Mouse (Mus musculus): ENCODE results near the gene Zfp82. TPM values are rescaled to one million over a fixed set of nuclear protein-coding genes. Genes with fewer than 3 reads are reported as not detected.
A peak's percentile ranks its signal among the peaks of the same experiment; 100 is the strongest.
"Not testable (repeated sequence)": the region's sequence is repeated elsewhere in the genome, so short reads cannot be mapped to it uniquely, and the experiment has no call there.

Zfp82 gene
- polyA plus RNA-seq (2015; fragmentation: Nextera tagmentation; extraction: Ambion mirVana), result 4.2 and 4.6 TPM in 2 replicates

- Histone ChIP-seq H3K4me2 (peak within 1 kb of the TSS; percentile 89), H3K27me3 (replicated peaks) (no peaks in the 10 kb centered on the region), H3K27ac (replicated peaks) (peak within 1 kb of the TSS; percentile 67), H3K4me1 (peaks cover 5% of the 10 kb centered on the region; the same call in 1 of the 2 replicates), H3K9me3 (no peaks in the 10 kb centered on the region), H3K36me3 (peaks cover 26% of the 10 kb centered on the region), H3K4me3 (peak within 1 kb of the TSS; percentile 81), H3K9ac (peak within 1 kb of the TSS; percentile 88)
- peak; percentile 82 for ATAC-seq (ENCODE audit: extremely low read depth, insufficient number of reproducible peaks, low FRiP score, low TSS enrichment)
- under 1% methylated on average over 50 of the region's 50 CpGs for WGBS
Measured at GRCm38 (mm10) chr7:30072146-30073028, at the start of gene Zfp82. Zfp82 (minus strand) TSS chr7:30072900.

- Histone ChIP-seq H3K27ac (replicated peaks) (peak overlapping the region; percentile 90), H3K4me2 (peak overlapping the region; percentile 86), H3K27me3 (replicated peaks) (no peaks in the 10 kb centered on the region), H3K36me3 (peaks cover 21% of the 10 kb centered on the region), H3K4me1 (peaks cover 12% of the 10 kb centered on the region), H3K9me3 (no peaks in the 10 kb centered on the region), H3K4me3 (peak overlapping the region; percentile 85), H3K9ac (peak overlapping the region; percentile 93)
- ATAC-seq (ENCODE audit: extremely low read depth, insufficient number of reproducible peaks, low FRiP score, low TSS enrichment), result no peak
- WGBS, result 5% methylated on average over 15 of the region's 15 CpGs
Measured at GRCm38 (mm10) chr7:30122188-30122530, 49.5 kb upstream of the Zfp82 start.

- H3K4me3 ChIP-seq, result peak within 1 kb of the TSS; percentile 85
- H3K4me1 ChIP-seq, result peaks cover 12% of the 10 kb centered on the region
- no peaks in the 10 kb centered on the region for H3K9me3 ChIP-seq
- H3K27ac ChIP-seq (replicated peaks), result peak within 1 kb of the TSS; percentile 90
- H3K9ac ChIP-seq, result peak within 1 kb of the TSS; percentile 93
- peak; percentile 93 for ATAC-seq (ENCODE audit: extremely low read depth, insufficient number of reproducible peaks, low FRiP score, low TSS enrichment)
- WGBS, result 1% methylated on average over 61 of the region's 61 CpGs
- H3K4me2 ChIP-seq, result peak within 1 kb of the TSS; percentile 86
- peaks cover 15% of the 10 kb centered on the region for H3K36me3 ChIP-seq
- no peaks in the 10 kb centered on the region for H3K27me3 ChIP-seq (replicated peaks)
Measured at GRCm38 (mm10) chr7:30121308-30122187, 48.8 kb upstream of the Zfp82 start, which contains the start of gene Zfp382. Zfp382 (plus strand) TSS chr7:30121942.

- H3K4me2 ChIP-seq; H3K9ac ChIP-seq; H3K27ac ChIP-seq (replicated peaks); ATAC-seq (ENCODE audit: extremely low read depth, insufficient number of reproducible peaks, low FRiP score, low TSS enrichment); H3K4me3 ChIP-seq; H3K27me3 ChIP-seq (replicated peaks): not testable (repeated sequence)
- H3K4me1 ChIP-seq, result peaks cover 10% of the 10 kb centered on the region
- peaks cover 12% of the 10 kb centered on the region; the same call in 1 of the 2 replicates for H3K36me3 ChIP-seq
- H3K9me3 ChIP-seq, result peaks cover 16% of the 10 kb centered on the region
- 94% methylated on average over 12 of the region's 12 CpGs for WGBS
Measured at GRCm38 (mm10) chr7:30117935-30118334, 45.2 kb upstream of the Zfp82 start.

- Histone ChIP-seq H3K4me3 (no peak overlapping the region), H3K4me1 (peaks cover 13% of the 10 kb centered on the region), H3K9me3 (peaks cover 16% of the 10 kb centered on the region), H3K4me2 (no peak overlapping the region), H3K27ac (replicated peaks) (no peak overlapping the region), H3K27me3 (replicated peaks) (no peaks in the 10 kb centered on the region), H3K36me3 (peaks cover 12% of the 10 kb centered on the region; the same call in 1 of the 2 replicates), H3K9ac (no peak overlapping the region)
- ATAC-seq (ENCODE audit: extremely low read depth, insufficient number of reproducible peaks, low FRiP score, low TSS enrichment), result no peak
- 91% methylated on average over 5 of the region's 5 CpGs for WGBS
Measured at GRCm38 (mm10) chr7:30116076-30116475, 43.4 kb upstream of the Zfp82 start.

- no peak for ATAC-seq (ENCODE audit: extremely low read depth, insufficient number of reproducible peaks, low FRiP score, low TSS enrichment)
- no peaks in the 10 kb centered on the region for H3K27me3 ChIP-seq (replicated peaks)
- 85% methylated on average over 13 of the region's 13 CpGs for WGBS
- H3K36me3 ChIP-seq, result peaks cover 70% of the 10 kb centered on the region
- no peak overlapping the region for H3K4me2 ChIP-seq
- H3K27ac ChIP-seq (replicated peaks), result no peak overlapping the region
- H3K9ac ChIP-seq, result no peak overlapping the region
- no peak overlapping the region for H3K4me3 ChIP-seq
- H3K4me1 ChIP-seq, result peaks cover 28% of the 10 kb centered on the region
- H3K9me3 ChIP-seq, result peaks cover 17% of the 10 kb centered on the region
Measured at GRCm38 (mm10) chr7:30099297-30099696, 26.6 kb upstream of the Zfp82 start.

- peak overlapping the region; percentile 96 for H3K9ac ChIP-seq
- 14% methylated on average over 5 of the region's 5 CpGs for WGBS
- no peaks in the 10 kb centered on the region for H3K27me3 ChIP-seq (replicated peaks)
- peak overlapping the region; percentile 97 for H3K27ac ChIP-seq (replicated peaks)
- no peaks in the 10 kb centered on the region for H3K9me3 ChIP-seq
- H3K4me2 ChIP-seq, result peak overlapping the region; percentile 88
- H3K4me1 ChIP-seq, result peaks cover 37% of the 10 kb centered on the region
- H3K4me3 ChIP-seq, result peak overlapping the region; percentile 77
- H3K36me3 ChIP-seq, result peaks cover 36% of the 10 kb centered on the region
- ATAC-seq (ENCODE audit: extremely low read depth, insufficient number of reproducible peaks, low FRiP score, low TSS enrichment), result no peak
Measured at GRCm38 (mm10) chr7:30095551-30096125, 22.9 kb upstream of the Zfp82 start.

- WGBS, result under 1% methylated on average over 26 of the region's 26 CpGs
- peak; percentile 70 for ATAC-seq (ENCODE audit: extremely low read depth, insufficient number of reproducible peaks, low FRiP score, low TSS enrichment)
- Histone ChIP-seq H3K36me3 (peaks cover 28% of the 10 kb centered on the region), H3K27ac (replicated peaks) (peak within 1 kb of the TSS; percentile 97), H3K4me3 (peak within 1 kb of the TSS; percentile 77), H3K9ac (peak within 1 kb of the TSS; percentile 96), H3K4me2 (peak within 1 kb of the TSS; percentile 88), H3K9me3 (no peaks in the 10 kb centered on the region), H3K4me1 (peaks cover 37% of the 10 kb centered on the region), H3K27me3 (replicated peaks) (no peaks in the 10 kb centered on the region)
Measured at GRCm38 (mm10) chr7:30094646-30095429, 22.1 kb upstream of the Zfp82 start, which contains the start of gene Zfp260. Zfp260 (plus strand) TSS chr7:30094777.

- peaks cover 45% of the 10 kb centered on the region for H3K4me1 ChIP-seq
- 59% methylated on average over 6 of the region's 6 CpGs for WGBS
- no peak for ATAC-seq (ENCODE audit: extremely low read depth, insufficient number of reproducible peaks, low FRiP score, low TSS enrichment)
Measured at GRCm38 (mm10) chr7:30093918-30094415, 21.3 kb upstream of the Zfp82 start.

GRCm38 (mm10) chr7:30092666-30093065 lies 20.0 kb upstream of the Zfp82 start:
- H3K9ac ChIP-seq, result no peak overlapping the region
- WGBS, result 78% methylated on average over 9 of the region's 9 CpGs
- H3K27ac ChIP-seq (replicated peaks), result no peak overlapping the region
- peaks cover 42% of the 10 kb centered on the region for H3K4me1 ChIP-seq
- H3K27me3 ChIP-seq (replicated peaks), result no peaks in the 10 kb centered on the region
- no peaks in the 10 kb centered on the region for H3K9me3 ChIP-seq
- ATAC-seq (ENCODE audit: extremely low read depth, insufficient number of reproducible peaks, low FRiP score, low TSS enrichment), result no peak
- no peak overlapping the region for H3K4me2 ChIP-seq
- peaks cover 9% of the 10 kb centered on the region; the same call in 1 of the 2 replicates for H3K36me3 ChIP-seq
- H3K4me3 ChIP-seq, result no peak overlapping the region

More at GRCm38 (mm10) chr7:30093918-30094415, 21.3 kb upstream of the Zfp82 start:
- Histone ChIP-seq H3K9me3 (no peaks in the 10 kb centered on the region), H3K9ac (peak overlapping the region; percentile 96), H3K36me3 (peaks cover 19% of the 10 kb centered on the region), H3K4me3 (peak overlapping the region; percentile 77), H3K27ac (replicated peaks) (peak overlapping the region; percentile 97; the same call in 1 of the 2 replicates), H3K4me2 (peak overlapping the region; percentile 88), H3K27me3 (replicated peaks) (no peaks in the 10 kb centered on the region)

All from heart, embryonic 13.5 days (tissue).